Mouse (Mus musculus) heart, postnatal 10 days (tissue): ENCODE data around the gene Nkpd1. TPM values are rescaled to one million over a fixed set of nuclear protein-coding genes. Genes with fewer than 3 reads are reported as not detected.

Experiments
- DNase-seq, 2 experiments: peaks; one replicate each; pipeline ENCODE4 v3.0.0; 2021
- intact Hi-C: fragments of 180-260 bp; cut with DNase I; formaldehyde crosslinking; loops from one replicate; pipeline ENCODE4 v1.15.1; 2025
- total RNA-seq, 2 experiments: library from RNA; stranded (reverse); gene quantifications; 2 replicates each; pipeline ENCODE4 v1.2.3; 2021

The Nkpd1 gene
- total RNA-seq, result not detected

- intact Hi-C loops, result no loop called here
- no peak for DNase-seq
These were observed at the start of gene Nkpd1 for GRCm38 (mm10) chr7:19517652-19518365. Nkpd1 (plus strand) TSS chr7:19517838.

- DNase-seq, result no peak
- intact Hi-C loops, result no loop called here
These were observed 49.4 kb upstream of the Nkpd1 start for GRCm38 (mm10) chr7:19468279-19468678.

GRCm38 (mm10) chr7:19469404-19469803 lies 48.2 kb upstream of the Nkpd1 start:
- no peak for DNase-seq
- intact Hi-C loops, result no loop called here

GRCm38 (mm10) chr7:19470308-19470707 lies 47.3 kb upstream of the Nkpd1 start:
- intact Hi-C loops, result no loop called here
- no peak for DNase-seq

GRCm38 (mm10) chr7:19472403-19472802 lies 45.2 kb upstream of the Nkpd1 start:
- intact Hi-C loops, result no loop called here
- DNase-seq, result no peak

- DNase-seq, result peak; percentile 84 to 87
- intact Hi-C loops, result loop anchor here (2.0 kb wide), 1 partner anchor 15 kb away; the partner anchor contains the start of gene Mark4
These were observed 43.7 kb upstream of the Nkpd1 start for GRCm38 (mm10) chr7:19473875-19474443.

GRCm38 (mm10) chr7:19477084-19477483 lies 40.6 kb upstream of the Nkpd1 start:
- intact Hi-C loops, result no loop called here
- DNase-seq, result no peak

GRCm38 (mm10) chr7:19477624-19478384 lies 39.8 kb upstream of the Nkpd1 start:
- no peak for DNase-seq
- intact Hi-C loops, result no loop called here

- intact Hi-C loops, result no loop called here
- no peak for DNase-seq
These were observed 34.4 kb upstream of the Nkpd1 start for GRCm38 (mm10) chr7:19483281-19483680.

- intact Hi-C loops, result no loop called here
- DNase-seq, result no peak
These were observed 32.1 kb upstream of the Nkpd1 start for GRCm38 (mm10) chr7:19485488-19485887.

- no peak for DNase-seq
- intact Hi-C loops, result no loop called here
These were observed 31.1 kb upstream of the Nkpd1 start for GRCm38 (mm10) chr7:19486549-19486948.

- DNase-seq, result no peak
- intact Hi-C loops, result no loop called here
These were observed 28.1 kb upstream of the Nkpd1 start for GRCm38 (mm10) chr7:19489525-19489924.

GRCm38 (mm10) chr7:19491731-19492130 lies 25.9 kb upstream of the Nkpd1 start:
- DNase-seq, result peak; percentile 44 to 58
- intact Hi-C loops, result no loop called here

- intact Hi-C loops, result no loop called here
- DNase-seq, result no peak
These were observed 22.7 kb upstream of the Nkpd1 start for GRCm38 (mm10) chr7:19494751-19495474.

- peak; percentile 47 to 56 for DNase-seq
- intact Hi-C loops, result no loop called here
These were observed 22.0 kb upstream of the Nkpd1 start for GRCm38 (mm10) chr7:19495521-19496213.

- intact Hi-C loops, result no loop called here
- DNase-seq, result no peak
These were observed 21.5 kb upstream of the Nkpd1 start for GRCm38 (mm10) chr7:19496214-19496555.

- intact Hi-C loops, result no loop called here
- DNase-seq, result no peak
These were observed 19.3 kb upstream of the Nkpd1 start for GRCm38 (mm10) chr7:19498326-19498725.

- intact Hi-C loops, result no loop called here
- no peak for DNase-seq
These were observed 16.9 kb upstream of the Nkpd1 start for GRCm38 (mm10) chr7:19500420-19501363.

- intact Hi-C loops, result loop anchor here (2.0 kb wide), 1 partner anchor 71 kb away; no protein-coding TSS in a partner anchor
- no peak for DNase-seq
These were observed 16.0 kb upstream of the Nkpd1 start for GRCm38 (mm10) chr7:19501658-19502057.
